Mouse (Mus musculus) embryonic facial prominence, embryonic 11.5 days (tissue): ENCODE measurements around the gene Eri3. TPM values are rescaled to one million over a fixed set of nuclear protein-coding genes. Genes with fewer than 3 reads are reported as not detected.
A peak's percentile ranks its signal among the peaks of the same experiment; 100 is the strongest.

Source experiments
- ATAC-seq: fragments of 200-750 bp; cut with Nextera tagmentation; replicated peaks from 2 replicates; pipeline ENCODE4 v1.8.0; 2017; ENCODE audit warnings: low read depth; ENCODE audit not compliant: insufficient number of reproducible peaks, low FRiP score, low TSS enrichment
- DNase-seq: peaks from one replicate; pipeline ENCODE4 v3.0.0-alpha.2; 2015; ENCODE audit warnings: low spot score
- H3K27ac ChIP-seq: fragments of 300-500 bp; sonication (generic); replicated peaks from 2 replicates; pipeline ENCODE4 v1.5.1; 2014; ENCODE audit warnings: mild to moderate bottlenecking, low read depth, low read length, control low read depth
- H3K27me3 ChIP-seq: fragments of 300-500 bp; sonication (generic); 2 replicates; pipeline ENCODE4 v1.6.1; 2014; ENCODE audit warnings: mild to moderate bottlenecking, low read length, moderate library complexity, mixed read lengths; ENCODE audit not compliant: control insufficient read depth, insufficient read depth
- H3K36me3 ChIP-seq: fragments of 300-500 bp; sonication (generic); replicated peaks from 2 replicates; pipeline ENCODE4 v1.6.1; 2014; ENCODE audit warnings: low read depth, mild to moderate bottlenecking, low read length, moderate library complexity, mixed read lengths; ENCODE audit not compliant: control insufficient read depth, insufficient read depth
- H3K4me1 ChIP-seq: fragments of 300-500 bp; sonication (generic); 2 replicates; pipeline ENCODE4 v1.6.1; 2014; ENCODE audit warnings: low read length, mixed read lengths; ENCODE audit not compliant: control insufficient read depth, insufficient read depth
- H3K4me2 ChIP-seq: fragments of 300-500 bp; sonication (generic); 2 replicates; pipeline ENCODE4 v1.6.1; 2014; ENCODE audit warnings: low read depth, mild to moderate bottlenecking, control low read depth, low read length, moderate library complexity
- H3K4me3 ChIP-seq: fragments of 300-500 bp; sonication (generic); 2 replicates; pipeline ENCODE4 v1.5.1; 2014; ENCODE audit warnings: low read depth, low read length, control low read depth
- H3K9ac ChIP-seq: fragments of 300-500 bp; sonication (generic); replicated peaks from 2 replicates; pipeline ENCODE4 v1.6.1; 2014; ENCODE audit warnings: mild to moderate bottlenecking, control low read depth, low read length
- H3K9me3 ChIP-seq: fragments of 300-500 bp; sonication (generic); replicated peaks from 2 replicates; pipeline ENCODE4 v1.6.1; 2016; ENCODE audit warnings: mild to moderate bottlenecking, low read length, inconsistent platforms, mixed read lengths; ENCODE audit not compliant: control insufficient read depth
- WGBS: fragments of 180-500 bp; shearing (Covaris S2); extraction: QIAGEN DNeasy Blood & Tissue Kit; methylation state at CpG from one replicate; pipeline ENCODE4 v1.1.7; 2014; 5-methylcytosine and 5-hydroxymethylcytosine counted together
- polyA plus RNA-seq: library from polyadenylated mRNA; unstranded; fragments of >200 nt; fragmentation: Nextera tagmentation; extraction: Ambion mirVana; gene quantifications from 2 replicates; pipeline ENCODE4 v1.2.1, GENCODE M21; 2014

Eri3 gene
- polyA plus RNA-seq, 1 experiment from 2014 or later: 112 TPM

DNA sequence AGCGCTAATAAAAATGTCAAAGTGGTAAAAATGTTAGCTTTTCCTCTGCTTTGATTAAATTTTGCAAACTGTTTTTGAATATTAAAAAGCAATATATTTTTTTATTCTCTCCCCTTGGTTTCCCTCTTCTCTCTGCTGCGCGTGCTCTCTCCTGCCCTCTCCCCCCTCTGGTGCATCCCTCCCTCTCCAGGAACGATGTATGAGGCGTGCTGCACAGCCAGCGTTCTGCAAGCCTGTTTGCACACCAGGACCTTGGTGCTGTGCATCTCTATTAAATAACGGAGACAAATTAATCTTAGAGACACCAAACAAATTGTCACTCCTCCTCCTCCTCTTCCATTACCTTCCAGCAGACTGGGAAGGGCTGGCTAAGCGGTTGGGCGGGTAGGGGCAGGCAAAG, 31.5 kb downstream of the Eri3 start:
- WGBS: 86% methylated on average over 9 of the region's 9 CpGs
- Histone ChIP-seq H3K9me3 (no peaks in the 10 kb centered on the region), H3K4me3 (no peak overlapping the region), H3K27ac (no peak overlapping the region), H3K27me3 (no peaks in the 10 kb centered on the region), H3K36me3 (no peaks in the 10 kb centered on the region; the same call in none of the 2 replicates), H3K4me1 (no peaks in the 10 kb centered on the region), H3K4me2 (no peak overlapping the region), H3K9ac (no peak overlapping the region)
- DNase-seq (no peak), ATAC-seq (no peak)

DNA sequence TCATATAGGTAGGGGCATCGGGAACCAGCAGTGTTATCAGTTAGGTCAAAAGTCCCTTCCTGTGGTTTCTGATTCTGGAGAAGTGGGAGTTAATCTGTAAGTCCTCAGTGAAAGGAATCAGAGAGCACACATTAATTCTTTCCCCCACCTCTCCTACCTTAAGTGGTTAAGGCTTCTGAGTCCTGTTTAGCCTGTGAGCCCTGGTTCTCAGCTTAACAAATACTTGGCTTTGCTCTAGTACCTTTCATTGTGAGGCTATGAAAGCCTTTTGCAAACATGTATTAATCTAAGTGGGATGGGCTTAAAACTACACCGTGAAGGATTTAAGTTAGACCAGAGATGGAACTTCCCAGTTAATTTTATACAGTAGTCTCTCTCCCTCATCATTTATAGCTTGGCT, 35.8 kb downstream of the Eri3 start:
- DNase-seq (no peak), ATAC-seq (no peak)
- Histone ChIP-seq H3K27ac (no peak overlapping the region), H3K9ac (no peak overlapping the region), H3K4me2 (no peak overlapping the region), H3K4me3 (no peak overlapping the region), H3K36me3 (no peaks in the 10 kb centered on the region; the same call in none of the 2 replicates), H3K27me3 (no peaks in the 10 kb centered on the region), H3K4me1 (no peaks in the 10 kb centered on the region; the same call in 1 of the 2 replicates), H3K9me3 (no peaks in the 10 kb centered on the region)
- WGBS: 80% methylated on average over 2 of the region's 2 CpGs

DNA sequence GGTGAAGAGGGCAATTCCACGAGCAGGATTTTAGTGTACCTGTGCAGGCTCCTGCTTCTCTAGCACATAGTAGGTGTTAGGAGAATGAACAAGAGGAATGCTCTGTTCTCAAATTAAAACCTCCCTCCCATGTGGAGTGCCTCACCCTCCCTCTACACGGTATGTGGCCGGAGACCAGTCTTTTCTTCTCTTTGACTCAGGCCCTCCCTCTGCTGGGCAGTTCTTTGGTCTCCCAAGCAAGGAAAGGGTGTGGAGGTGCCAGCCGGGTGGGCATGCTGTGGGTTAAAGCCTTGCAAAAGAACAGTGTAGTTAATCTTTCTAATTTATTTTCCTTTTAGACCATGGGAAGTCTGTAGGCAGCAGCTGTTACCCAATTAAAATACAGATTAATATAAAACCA, 37.3 kb downstream of the Eri3 start:
- no peaks in the 10 kb centered on the region for H3K9me3 ChIP-seq
- DNase-seq: peak; percentile 16
- H3K36me3 ChIP-seq: no peaks in the 10 kb centered on the region; the same call in none of the 2 replicates
- no peak overlapping the region for H3K4me3 ChIP-seq
- no peaks in the 10 kb centered on the region for H3K27me3 ChIP-seq
- H3K27ac ChIP-seq: no peak overlapping the region
- no peak for ATAC-seq
- no peaks in the 10 kb centered on the region; the same call in 1 of the 2 replicates for H3K4me1 ChIP-seq
- WGBS: 41% methylated on average over 4 of the region's 4 CpGs
- H3K4me2 ChIP-seq: no peak overlapping the region
- H3K9ac ChIP-seq: no peak overlapping the region

DNA sequence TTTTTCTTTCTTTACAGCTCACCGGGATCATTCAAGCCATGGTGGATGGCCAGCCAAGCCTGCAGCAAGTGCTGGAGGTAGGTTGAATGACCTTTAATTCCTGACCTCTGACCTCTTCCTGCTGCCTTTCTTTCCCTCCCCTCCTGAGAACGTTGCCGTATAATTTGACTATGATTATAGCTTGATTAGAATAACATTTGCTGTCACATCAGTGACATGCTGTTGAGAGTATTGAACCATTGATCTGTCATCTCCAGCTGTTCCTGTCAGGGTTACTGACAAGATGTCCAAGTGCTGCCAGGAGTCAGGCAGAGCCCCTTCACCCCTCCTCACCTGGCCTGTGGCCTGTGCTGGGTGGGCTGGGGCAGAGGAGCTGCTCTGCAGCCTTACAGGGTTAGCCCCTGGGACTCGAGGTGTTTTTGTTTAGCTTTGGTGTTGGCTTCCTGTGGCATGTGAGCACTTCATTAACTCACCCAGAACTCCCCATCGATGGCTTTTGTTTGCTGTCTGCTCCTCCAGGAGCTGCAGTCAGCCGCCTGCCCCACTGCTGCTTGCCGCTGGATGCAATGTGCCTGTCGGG, 39.0 kb downstream of the Eri3 start:
- H3K4me2 ChIP-seq: no peak overlapping the region
- no peak overlapping the region for H3K9ac ChIP-seq
- no peaks in the 10 kb centered on the region; the same call in 1 of the 2 replicates for H3K4me1 ChIP-seq
- DNase-seq: no peak
- peaks cover 4% of the 10 kb centered on the region for H3K36me3 ChIP-seq
- no peaks in the 10 kb centered on the region for H3K9me3 ChIP-seq
- H3K27me3 ChIP-seq: no peaks in the 10 kb centered on the region
- ATAC-seq: no peak
- H3K4me3 ChIP-seq: no peak overlapping the region
- no peak overlapping the region for H3K27ac ChIP-seq
- 13% methylated on average over 8 of the region's 8 CpGs for WGBS

DNA sequence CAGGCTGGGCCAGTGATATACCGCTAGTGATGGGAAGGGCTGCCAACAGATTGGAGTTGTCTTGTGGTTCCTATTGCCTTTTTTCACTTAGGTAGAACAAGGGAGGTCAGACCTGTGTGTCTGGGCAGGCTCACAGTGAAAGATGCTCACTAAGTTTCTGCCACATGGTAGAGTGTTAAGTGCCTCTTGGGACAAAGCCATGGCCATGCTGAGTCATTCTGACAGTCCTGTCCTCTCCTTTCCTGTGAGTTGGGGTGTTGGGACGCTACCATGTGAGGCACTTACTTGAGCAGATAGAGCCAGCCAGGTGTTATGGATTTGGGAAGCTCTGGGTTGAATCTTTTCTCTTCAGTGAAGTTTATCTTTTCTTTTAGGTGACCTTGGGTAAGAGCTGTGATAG, 40.6 kb downstream of the Eri3 start:
- Histone ChIP-seq H3K4me1 (no peaks in the 10 kb centered on the region; the same call in 1 of the 2 replicates), H3K9me3 (no peaks in the 10 kb centered on the region), H3K27me3 (no peaks in the 10 kb centered on the region), H3K4me3 (no peak overlapping the region), H3K4me2 (no peak overlapping the region), H3K9ac (no peak overlapping the region), H3K36me3 (peaks cover 4% of the 10 kb centered on the region), H3K27ac (no peak overlapping the region)
- no peak for ATAC-seq
- DNase-seq: no peak
- WGBS: 93% methylated on average over 2 of the region's 2 CpGs

DNA sequence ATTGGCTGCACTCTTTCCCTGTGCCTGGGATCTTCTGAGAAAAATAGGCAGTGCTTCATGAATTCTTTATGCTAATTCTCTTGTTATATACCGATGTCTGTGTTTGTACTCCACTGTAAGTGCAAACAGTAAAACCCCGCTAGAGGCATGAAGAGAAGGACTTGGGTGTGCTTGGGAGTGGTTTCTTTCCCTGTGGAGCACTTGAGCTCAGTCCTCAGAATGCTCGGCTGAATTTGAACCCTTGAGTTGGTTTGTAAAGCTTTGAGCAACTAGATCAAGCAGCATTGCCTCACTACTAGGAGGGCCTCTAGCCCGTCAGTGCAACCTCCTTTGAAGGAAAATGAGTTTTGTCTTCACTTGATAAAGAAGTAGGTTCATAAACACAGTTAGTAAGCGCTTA, 42.0 kb downstream of the Eri3 start:
- Histone ChIP-seq H3K9ac (no peak overlapping the region), H3K4me1 (no peaks in the 10 kb centered on the region), H3K4me3 (no peak overlapping the region), H3K4me2 (no peak overlapping the region), H3K36me3 (peaks cover 4% of the 10 kb centered on the region), H3K27me3 (no peaks in the 10 kb centered on the region), H3K27ac (no peak overlapping the region), H3K9me3 (no peaks in the 10 kb centered on the region)
- WGBS: 86% methylated on average over 5 of the region's 5 CpGs
- DNase-seq (no peak), ATAC-seq (no peak)

DNA sequence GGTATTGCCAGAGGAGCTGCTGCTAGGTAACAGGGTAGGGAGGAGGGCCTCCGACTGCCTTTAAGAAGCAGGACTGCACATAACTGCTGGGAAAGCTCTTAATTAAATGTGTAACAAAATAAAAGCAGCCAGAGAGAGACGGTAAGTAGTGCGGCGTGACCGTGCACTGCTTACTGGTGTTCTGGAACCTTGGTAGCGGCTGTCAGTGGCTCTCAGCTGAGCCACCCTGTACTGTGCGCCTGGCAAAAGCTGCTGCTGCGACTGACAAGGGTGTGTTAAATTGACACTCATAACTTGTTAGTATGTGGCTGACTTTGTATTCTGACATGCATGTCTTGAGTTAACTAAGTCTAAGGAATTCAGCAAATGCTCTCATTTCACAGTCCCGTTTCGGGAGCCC, 45.1 kb downstream of the Eri3 start:
- 82% methylated on average over 10 of the region's 10 CpGs for whole genome bisulfite sequencing
- Histone ChIP-seq H3K9ac (no peak overlapping the region), H3K4me1 (no peaks in the 10 kb centered on the region), H3K4me3 (no peak overlapping the region), H3K9me3 (no peaks in the 10 kb centered on the region), H3K36me3 (peaks cover 4% of the 10 kb centered on the region), H3K27me3 (no peaks in the 10 kb centered on the region), H3K27ac (no peak overlapping the region), H3K4me2 (no peak overlapping the region)
- DNase-seq (no peak), ATAC-seq (no peak)

DNA sequence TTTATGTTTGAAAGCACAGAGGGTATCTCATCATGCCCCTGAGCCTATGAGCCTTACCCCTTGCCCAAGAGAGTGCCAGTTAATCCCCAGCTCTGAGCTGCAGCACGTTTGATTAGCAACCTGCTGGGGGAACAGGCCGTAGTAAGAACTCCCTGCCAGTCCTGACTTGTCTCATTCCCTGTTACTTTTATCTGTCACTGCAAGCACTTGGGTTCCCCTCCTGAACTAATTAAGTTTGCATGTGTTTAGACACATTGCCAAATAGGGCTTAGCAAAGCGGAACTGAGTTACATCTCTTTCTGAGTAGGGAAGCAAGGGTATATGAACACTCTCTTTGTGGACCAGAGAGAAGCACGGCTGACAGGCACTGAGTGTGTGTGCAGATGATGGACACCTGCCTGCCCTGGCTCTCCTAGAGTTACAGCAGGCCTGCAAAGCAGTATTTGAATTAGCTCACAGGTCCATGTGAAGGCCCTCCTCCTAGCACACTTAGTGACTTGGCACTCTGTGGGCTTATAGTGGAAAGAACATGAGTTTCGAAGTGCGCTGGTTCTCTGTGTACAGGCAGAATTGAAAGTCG, 49.9 kb downstream of the Eri3 start:
- DNase-seq: no peak
- no peak overlapping the region for H3K4me2 ChIP-seq
- no peak for ATAC-seq
- 62% methylated on average over 7 of the region's 7 CpGs for WGBS
- no peak overlapping the region for H3K27ac ChIP-seq
- no peaks in the 10 kb centered on the region for H3K9me3 ChIP-seq
- no peak overlapping the region for H3K4me3 ChIP-seq
- H3K27me3 ChIP-seq: no peaks in the 10 kb centered on the region
- peaks cover 2% of the 10 kb centered on the region; the same call in 1 of the 2 replicates for H3K4me1 ChIP-seq
- H3K36me3 ChIP-seq: no peaks in the 10 kb centered on the region
- H3K9ac ChIP-seq: no peak overlapping the region
